Mouse (Mus musculus) heart, postnatal 4 days (tissue): Measurements from ENCODE around the gene Gm17660. TPM values are rescaled to one million over a fixed set of nuclear protein-coding genes. Genes with fewer than 3 reads are reported as not detected.
A peak's percentile ranks its signal among the peaks of the same experiment; 100 is the strongest.
"Not testable (repeated sequence)": the region's sequence is repeated elsewhere in the genome, so short reads cannot be mapped to it uniquely, and the experiment has no call there.

Experiments used
- DNase-seq: peaks from one replicate; pipeline ENCODE4 v3.0.0; 2021
- microRNA-seq, 2 experiments: library from miRNA; unstranded; fragments of <30 nt; microRNA quantifications; one replicate each; pipeline ENCODE4 v1.2.0; 2021 to 2022
- total RNA-seq, 2 experiments: library from RNA; stranded (reverse); gene quantifications; 2 replicates each; pipeline ENCODE4 v1.2.3; 2021

Gene Gm17660
- total RNA-seq, 2 experiments from 2014 or later: not detected

- DNase-seq: peak; percentile 65
Measured at GRCm38 (mm10) chr5:104039154-104039932, 38.1 kb downstream of the Gm17660 start.

- no peak for DNase-seq
Measured at GRCm38 (mm10) chr5:104036686-104037085, 40.7 kb downstream of the Gm17660 start.

GRCm38 (mm10) chr5:104035824-104036223, 41.6 kb downstream of the Gm17660 start:
- DNase-seq: no peak

- DNase-seq: no peak
Measured at GRCm38 (mm10) chr5:104035066-104035465, 42.3 kb downstream of the Gm17660 start.

- DNase-seq: no peak
Measured at GRCm38 (mm10) chr5:104032434-104033097, 44.8 kb downstream of the Gm17660 start.

- DNase-seq: no peak
Measured at GRCm38 (mm10) chr5:104025245-104025854, 52.1 kb downstream of the Gm17660 start.

GRCm38 (mm10) chr5:104024762-104025161, 52.6 kb downstream of the Gm17660 start:
- DNase-seq: no peak

GRCm38 (mm10) chr5:104024193-104024592, 53.2 kb downstream of the Gm17660 start:
- DNase-seq: not testable (repeated sequence)

GRCm38 (mm10) chr5:104023289-104024020, 54.0 kb downstream of the Gm17660 start:
- DNase-seq: no peak

- no peak for DNase-seq
Measured at GRCm38 (mm10) chr5:104022558-104022957, 54.9 kb downstream of the Gm17660 start.

GRCm38 (mm10) chr5:104021597-104022378, 55.6 kb downstream of the Gm17660 start, which contains the start of gene Hsd17b11:
Hsd17b11 (minus strand) TSS chr5:104021919.
- peak; percentile 87 for DNase-seq

Small RNAs within 50 kb of the gene (microRNA-seq; reads per million reads assigned to microRNA genes)
- gene Mir5619: 0.20 to 1.0 reads per million in 2 experiments

Other genes with a start within 250 kb of the Gm17660 start
- gene Klhl8, start 166.3 kb downstream of the Gm17660 start, total RNA-seq: 10 to 100 TPM; 12.1 to 13.1 TPM
- gene Hsd17b13, start 100.2 kb downstream of the Gm17660 start, total RNA-seq: under 1 TPM in 1 of 2 experiments, not detected in 1; 0.26 TPM
- 10 to 100 TPM; 24.0 to 26.4 TPM for gene Hsd17b11, start 55.7 kb downstream of the Gm17660 start, total RNA-seq
- 10 to 100 TPM; 43.1 to 44.1 TPM for gene Nudt9, start 31.3 kb downstream of the Gm17660 start, total RNA-seq
- gene Sparcl1, start 36.1 kb upstream of the Gm17660 start, total RNA-seq: 100 to 1,000 TPM; 242 to 250 TPM
- gene Dspp, start 93.1 kb upstream of the Gm17660 start, total RNA-seq: not detected
- not detected for gene Dmp1, start 125.0 kb upstream of the Gm17660 start, total RNA-seq
- gene Ibsp, start 221.6 kb upstream of the Gm17660 start, total RNA-seq: not detected
- gene Mepe, start 247.7 kb upstream of the Gm17660 start, total RNA-seq: not detected